ENCODE assay signal across 8 mouse cellular contexts in genomic region chr4:82464051-82464632, GRCm38 (mm10).
DNase-seq lines count a peak whose midpoint lies in the region; ATAC-seq lines count a peak whose summit lies in the region.

No protein-coding gene starts in this region.

- H3K4me1 ChIP-seq in hindbrain, embryonic 15.5 days (replicated peaks) = peaks cover 46% of the 10 kb centered on the region
- peaks cover 64% of the 10 kb centered on the region for H3K4me1 ChIP-seq in limb, embryonic 13.5 days
- peaks cover 18% of the 10 kb centered on the region; the same call in 1 of the 2 replicates for H3K4me1 ChIP-seq in neural tube, embryonic 14.5 days (ENCODE audit: control insufficient read depth, insufficient read depth, low read length)

- intact Hi-C loops in gastrocnemius, postnatal 14 days (cut with DNase I; ENCODE audit: low total_unique reads) = no loop called here

- whole genome bisulfite sequencing in hindbrain, embryonic 15.5 days = 39% methylated on average over 8 of the region's 8 CpGs
- 14% methylated on average over 8 of the region's 8 CpGs for WGBS in limb, embryonic 13.5 days
- 27% methylated on average over 8 of the region's 8 CpGs for WGBS in neural tube, embryonic 14.5 days

- no peak overlapping the region for H3K4me3 ChIP-seq in hindbrain, embryonic 15.5 days
- H3K4me3 ChIP-seq in limb, embryonic 13.5 days = peak overlapping the region; percentile 10; the same call in 1 of the 2 replicates
- no peak overlapping the region for H3K4me3 ChIP-seq in neural tube, embryonic 14.5 days (ENCODE audit: low read depth, low read length)

- ATAC-seq in hindbrain, embryonic 15.5 days (ENCODE audit: low FRiP score, low read depth) = peak; percentile 35; the same call in 1 of the 2 replicates
- peak; percentile 75 for ATAC-seq in limb, embryonic 13.5 days (ENCODE audit: low FRiP score, low read depth)
- peak; percentile 68; the same call in 1 of the 2 replicates for ATAC-seq in neural tube, embryonic 14.5 days (ENCODE audit: low read depth)
- ATAC-seq in inflammation-experienced regulatory T-cells, adult 6 months = no peak
- ATAC-seq in CD4-positive, CD25-positive, alpha-beta regulatory T cell, adult 4 months = no peak

- DNase-seq in 416B (ENCODE audit: low read depth) = peak; percentile 4
- DNase-seq in adrenal gland, postnatal 10 days = peak; percentile 79
- peak; percentile 65 for DNase-seq in gastrocnemius, postnatal 14 days

- no peak overlapping the region for H3K9ac ChIP-seq in hindbrain, embryonic 15.5 days
- no peak overlapping the region for H3K9ac ChIP-seq in limb, embryonic 13.5 days
- H3K9ac ChIP-seq in neural tube, embryonic 14.5 days (replicated peaks; ENCODE audit: low read depth, low read length) = no peak overlapping the region

- no peaks in the 10 kb centered on the region for H3K36me3 ChIP-seq in hindbrain, embryonic 15.5 days
- H3K36me3 ChIP-seq in limb, embryonic 13.5 days = no peaks in the 10 kb centered on the region
- no peaks in the 10 kb centered on the region for H3K36me3 ChIP-seq in neural tube, embryonic 14.5 days (ENCODE audit: control insufficient read depth, insufficient read depth, low read length)

- H3K27ac ChIP-seq in hindbrain, embryonic 15.5 days (replicated peaks) = no peak overlapping the region
- H3K27ac ChIP-seq in limb, embryonic 13.5 days = peak overlapping the region; percentile 67; the same call in 1 of the 2 replicates
- no peak overlapping the region; the same call in 1 of the 2 replicates for H3K27ac ChIP-seq in neural tube, embryonic 14.5 days (ENCODE audit: low read depth, low read length)

- no peak overlapping the region for H3K4me2 ChIP-seq in hindbrain, embryonic 15.5 days
- peak overlapping the region; percentile 43 for H3K4me2 ChIP-seq in limb, embryonic 13.5 days (replicated peaks)
- H3K4me2 ChIP-seq in neural tube, embryonic 14.5 days (ENCODE audit: low read depth, low read length) = no peak overlapping the region; the same call in 1 of the 2 replicates

- no peaks in the 10 kb centered on the region for H3K9me3 ChIP-seq in hindbrain, embryonic 15.5 days
- H3K9me3 ChIP-seq in limb, embryonic 13.5 days = no peaks in the 10 kb centered on the region
- H3K9me3 ChIP-seq in neural tube, embryonic 14.5 days (ENCODE audit: control insufficient read depth, low read length) = no peaks in the 10 kb centered on the region

- no peaks in the 10 kb centered on the region for H3K27me3 ChIP-seq in hindbrain, embryonic 15.5 days
- no peaks in the 10 kb centered on the region for H3K27me3 ChIP-seq in limb, embryonic 13.5 days
- no peaks in the 10 kb centered on the region for H3K27me3 ChIP-seq in neural tube, embryonic 14.5 days (ENCODE audit: control insufficient read depth, insufficient read depth, low read length)

Comparison
In these comparisons a context has a peak if more than half of its experiments do, and no peak if none do; other contexts are left out.
1. DNase-seq: peak in every context shown above with its lines; median percentile 79 in adrenal gland, postnatal 10 days; 65 in gastrocnemius, postnatal 14 days; 4 in 416B.
2. ATAC-seq: peak in hindbrain, embryonic 15.5 days (single experiment), limb, embryonic 13.5 days (single experiment) and neural tube, embryonic 14.5 days (single experiment); none in inflammation-experienced regulatory T-cells, adult 6 months (single experiment) and CD4-positive, CD25-positive, alpha-beta regulatory T cell, adult 4 months (single experiment).